Mouse (Mus musculus) right cerebral cortex, adult 2 months (tissue): ENCODE measurements around the gene Mgll.

Source experiments
- DNase-seq, 2 experiments: peaks; one replicate each; pipeline ENCODE4 v3.0.0; 2021 to 2022; ENCODE audit warnings: low spot score in 2 of 2

Gene Mgll

DNA sequence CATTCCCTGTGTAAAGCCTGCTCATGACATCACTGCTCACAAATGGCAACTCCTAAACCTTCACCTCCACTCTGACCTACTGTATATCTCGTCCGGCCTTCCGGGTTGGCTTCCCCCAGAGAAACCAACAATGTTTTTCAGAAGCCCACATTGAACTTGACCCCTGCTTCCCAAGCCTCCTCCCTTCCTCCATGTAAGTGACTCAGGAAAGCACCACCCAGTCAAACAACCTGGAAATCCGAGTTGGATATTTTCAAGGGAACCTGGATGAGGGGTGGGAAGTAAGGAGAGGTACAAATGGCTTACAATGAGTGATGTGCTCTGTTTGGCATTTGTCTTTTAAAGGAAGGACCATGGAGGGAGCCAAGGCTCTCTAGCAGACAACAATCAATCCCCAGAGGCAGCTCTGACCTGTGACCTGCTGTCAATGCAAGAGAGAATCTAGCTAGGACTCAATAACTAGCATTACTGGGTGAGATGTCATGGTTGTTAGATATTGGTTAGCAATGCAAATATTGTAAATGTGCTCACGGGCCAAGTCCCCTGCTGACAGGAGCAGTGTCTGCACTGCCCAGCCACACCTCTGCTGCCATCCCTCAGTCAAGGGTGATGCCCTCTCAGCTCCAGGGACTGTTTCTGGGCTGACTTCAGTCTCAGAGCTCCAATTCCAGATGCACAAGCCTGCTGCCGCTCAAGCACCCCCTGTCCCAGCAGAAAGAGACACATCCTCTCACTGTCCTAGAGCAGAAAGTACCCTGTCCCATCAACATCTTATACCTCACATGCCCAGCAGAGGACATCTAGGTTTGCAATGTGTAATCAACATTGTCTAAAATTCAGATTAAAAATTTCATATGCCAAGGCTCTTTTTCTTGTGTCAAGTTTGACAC, 6.8 kb upstream of the Mgll start:
- DNase-seq, result no peak

- DNase-seq, result no peak
Observed at GRCm38 (mm10) chr6:88718033-88718725, 6.0 kb upstream of the Mgll start.

DNA sequence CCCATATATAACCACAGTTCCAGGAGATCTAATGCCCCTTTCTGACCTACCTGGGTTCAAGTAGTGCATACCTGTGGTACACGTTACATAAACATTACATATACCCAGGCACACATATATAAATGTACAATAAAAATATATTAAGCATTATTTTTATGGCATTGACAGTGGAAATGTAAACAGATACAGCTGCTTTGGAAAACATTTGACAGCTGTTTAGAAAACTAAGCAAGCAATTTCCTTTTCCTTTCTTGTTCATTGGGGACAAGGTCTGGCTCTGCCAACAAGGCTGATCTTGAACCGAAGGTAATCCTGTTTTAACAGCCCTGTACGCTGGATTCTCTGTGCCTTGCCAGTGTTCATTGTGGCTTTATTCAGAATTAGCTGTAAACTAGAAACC, 3.2 kb upstream of the Mgll start:
- DNase-seq, result no peak

GRCm38 (mm10) chr6:88722906-88723305, 1.3 kb upstream of the Mgll start:
- DNase-seq, result no peak

- DNase-seq, result no peak
Observed at GRCm38 (mm10) chr6:88723806-88724312, 353 bp upstream of the Mgll start.

GRCm38 (mm10) chr6:88725590-88725989, 1.4 kb downstream of the Mgll start:
- no peak for DNase-seq

GRCm38 (mm10) chr6:88726252-88727211, 2.3 kb downstream of the Mgll start:
- peak in 1 of 2 experiments; percentile 57 for DNase-seq

GRCm38 (mm10) chr6:88727490-88727889, 3.3 kb downstream of the Mgll start:
- no peak for DNase-seq

- no peak for DNase-seq
Observed at GRCm38 (mm10) chr6:88728054-88728453, 3.8 kb downstream of the Mgll start.

- DNase-seq, result no peak
Observed at GRCm38 (mm10) chr6:88728515-88728914, 4.3 kb downstream of the Mgll start.

DNA sequence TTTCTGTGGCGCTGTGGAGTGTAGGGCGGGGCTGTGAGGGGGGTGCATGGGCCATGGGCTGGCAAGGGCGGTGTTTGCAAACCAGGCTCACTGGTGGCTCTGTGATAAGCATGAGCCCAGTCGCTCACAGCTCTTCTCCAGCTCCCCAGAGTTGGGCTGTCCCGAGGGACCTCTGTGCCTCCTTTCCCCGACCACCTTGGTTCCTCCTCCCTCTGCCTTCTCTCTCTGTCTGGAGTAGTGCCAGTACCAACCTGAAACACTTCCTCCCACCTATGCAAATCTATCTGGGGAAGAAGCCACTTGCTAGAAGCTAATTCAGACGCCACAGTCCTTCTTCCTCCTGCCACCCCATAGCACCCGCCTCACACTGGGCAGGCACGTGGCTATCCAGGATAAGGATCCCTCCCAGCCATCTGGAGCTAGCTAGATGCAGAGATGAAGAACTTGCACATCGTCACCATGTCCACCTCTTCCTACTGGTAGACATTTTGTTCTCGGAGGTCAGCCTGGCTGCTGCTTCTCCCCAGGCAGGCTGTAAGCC, 7.1 kb downstream of the Mgll start:
- peak; percentile 65 to 67 for DNase-seq

- DNase-seq, result no peak
Observed at GRCm38 (mm10) chr6:88731991-88732390, 7.8 kb downstream of the Mgll start.

- DNase-seq, result no peak
Observed at GRCm38 (mm10) chr6:88732643-88733613, 8.7 kb downstream of the Mgll start.

DNA sequence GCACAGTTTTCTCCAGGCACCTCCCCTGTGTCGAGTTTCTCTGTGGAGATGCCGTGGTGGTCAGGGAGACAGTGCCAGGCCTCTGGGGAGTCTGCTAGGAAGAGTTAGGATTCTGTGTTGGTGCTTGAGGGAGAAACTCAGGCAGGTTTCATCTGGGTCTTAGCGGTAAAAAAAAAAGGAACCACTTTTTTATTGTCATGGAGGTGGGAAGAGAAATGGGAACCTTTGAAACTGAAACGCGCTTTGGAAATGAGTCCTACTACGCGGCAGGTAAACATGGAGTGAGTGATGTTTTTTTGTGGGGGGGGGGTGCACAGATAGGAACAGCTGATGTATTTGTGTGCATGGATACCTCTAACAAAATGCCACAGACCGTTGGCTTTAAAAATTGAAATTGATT, 12.1 kb downstream of the Mgll start:
- no peak for DNase-seq

GRCm38 (mm10) chr6:88736741-88737508, 12.7 kb downstream of the Mgll start:
- DNase-seq, result peak; percentile 57 to 67

GRCm38 (mm10) chr6:88737509-88737888, 13.3 kb downstream of the Mgll start:
- DNase-seq, result no peak

DNA sequence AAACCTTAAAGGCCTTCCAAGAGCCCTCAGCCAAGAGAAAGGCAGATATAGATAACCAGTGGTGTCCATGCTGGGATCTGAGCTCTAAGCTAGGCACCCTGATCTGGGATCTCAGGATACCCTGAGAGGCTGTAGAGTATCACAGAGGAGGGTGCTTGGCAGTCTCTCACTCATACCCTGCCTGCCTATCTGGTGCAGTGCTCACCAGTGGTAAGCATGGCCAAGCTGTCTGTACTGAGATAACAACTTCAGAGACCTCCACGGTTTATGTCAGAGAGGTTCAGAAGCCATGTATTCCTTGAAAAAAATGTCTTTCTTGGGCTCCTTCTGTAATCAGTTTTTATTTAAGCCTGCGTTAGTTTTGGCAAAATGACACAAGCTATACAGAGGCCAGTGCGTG, 16.8 kb downstream of the Mgll start:
- no peak for DNase-seq

GRCm38 (mm10) chr6:88741791-88742190, 17.6 kb downstream of the Mgll start:
- no peak for DNase-seq

- no peak for DNase-seq
Observed at GRCm38 (mm10) chr6:88742286-88743011, 18.2 kb downstream of the Mgll start.
